Mouse (Mus musculus) limb, embryonic 15.5 days (tissue): ENCODE measurements around the gene Rcor2. TPM values are rescaled to one million over a fixed set of nuclear protein-coding genes. Genes with fewer than 3 reads are reported as not detected.

Experiments
- ATAC-seq: fragments of 200-750 bp; cut with Nextera tagmentation; 2 replicates; pipeline ENCODE4 v1.8.0; 2017; ENCODE audit warnings: low read depth, moderate TSS enrichment; ENCODE audit not compliant: insufficient number of reproducible peaks, low FRiP score, low TSS enrichment
- H3K27ac ChIP-seq: fragments of 300-500 bp; sonication (generic); 2 replicates; pipeline ENCODE4 v1.5.1; 2015; ENCODE audit warnings: moderate library complexity, mild to moderate bottlenecking, inconsistent platforms
- H3K27me3 ChIP-seq: fragments of 300-500 bp; sonication (generic); 2 replicates; pipeline ENCODE4 v1.6.1; 2015; ENCODE audit warnings: inconsistent platforms
- H3K36me3 ChIP-seq: fragments of 300-500 bp; sonication (generic); 2 replicates; pipeline ENCODE4 v1.6.1; 2015; ENCODE audit warnings: inconsistent platforms
- H3K4me1 ChIP-seq: fragments of 300-500 bp; sonication (generic); 2 replicates; pipeline ENCODE4 v1.6.1; 2015; ENCODE audit warnings: inconsistent platforms
- H3K4me2 ChIP-seq: fragments of 300-500 bp; sonication (generic); 2 replicates; pipeline ENCODE4 v1.6.1; 2015; ENCODE audit warnings: mild to moderate bottlenecking, inconsistent platforms
- H3K4me3 ChIP-seq: fragments of 300-500 bp; sonication (generic); 2 replicates; pipeline ENCODE4 v1.5.1; 2015; ENCODE audit warnings: mild to moderate bottlenecking, inconsistent platforms
- H3K9ac ChIP-seq: fragments of 300-500 bp; sonication (generic); 2 replicates; pipeline ENCODE4 v1.6.1; 2015; ENCODE audit warnings: inconsistent platforms
- H3K9me3 ChIP-seq: fragments of 300-500 bp; sonication (generic); 2 replicates; pipeline ENCODE4 v1.6.1; 2016; ENCODE audit warnings: inconsistent platforms
- WGBS: fragments of 180-500 bp; shearing (Covaris S2); methylation state at CpG from one replicate; pipeline ENCODE4 v1.1.7; 2015; 5-methylcytosine and 5-hydroxymethylcytosine counted together
- polyA plus RNA-seq: library from polyadenylated mRNA; unstranded; fragments of >200 nt; fragmentation: Nextera tagmentation; extraction: Ambion mirVana; gene quantifications from 2 replicates; pipeline ENCODE4 v1.2.1, GENCODE M21; 2015

The Rcor2 gene
- polyA plus RNA-seq, 1 experiment from 2014 or later: 16.9 TPM

DNA sequence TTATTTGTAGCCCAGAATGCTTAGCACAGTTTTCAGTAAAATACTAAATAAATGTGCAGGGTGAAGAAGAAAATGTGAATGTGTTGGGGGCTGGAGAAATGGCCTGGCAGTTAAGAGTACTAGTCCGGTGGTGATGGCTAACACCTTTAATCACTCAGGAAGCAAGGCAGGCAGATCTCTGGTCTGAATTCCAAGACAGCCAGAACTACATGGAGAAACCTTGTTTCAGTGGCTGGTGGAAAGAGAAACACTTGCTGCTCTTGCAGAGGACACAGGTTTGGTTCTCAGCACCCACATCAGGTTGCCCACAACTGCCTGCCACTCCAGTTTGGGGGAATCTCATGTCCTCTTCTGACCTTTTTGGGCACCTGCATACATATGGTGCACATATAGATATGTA, 33.0 kb downstream of the Rcor2 start:
- 97% methylated on average over 1 of the region's 1 CpGs for WGBS

DNA sequence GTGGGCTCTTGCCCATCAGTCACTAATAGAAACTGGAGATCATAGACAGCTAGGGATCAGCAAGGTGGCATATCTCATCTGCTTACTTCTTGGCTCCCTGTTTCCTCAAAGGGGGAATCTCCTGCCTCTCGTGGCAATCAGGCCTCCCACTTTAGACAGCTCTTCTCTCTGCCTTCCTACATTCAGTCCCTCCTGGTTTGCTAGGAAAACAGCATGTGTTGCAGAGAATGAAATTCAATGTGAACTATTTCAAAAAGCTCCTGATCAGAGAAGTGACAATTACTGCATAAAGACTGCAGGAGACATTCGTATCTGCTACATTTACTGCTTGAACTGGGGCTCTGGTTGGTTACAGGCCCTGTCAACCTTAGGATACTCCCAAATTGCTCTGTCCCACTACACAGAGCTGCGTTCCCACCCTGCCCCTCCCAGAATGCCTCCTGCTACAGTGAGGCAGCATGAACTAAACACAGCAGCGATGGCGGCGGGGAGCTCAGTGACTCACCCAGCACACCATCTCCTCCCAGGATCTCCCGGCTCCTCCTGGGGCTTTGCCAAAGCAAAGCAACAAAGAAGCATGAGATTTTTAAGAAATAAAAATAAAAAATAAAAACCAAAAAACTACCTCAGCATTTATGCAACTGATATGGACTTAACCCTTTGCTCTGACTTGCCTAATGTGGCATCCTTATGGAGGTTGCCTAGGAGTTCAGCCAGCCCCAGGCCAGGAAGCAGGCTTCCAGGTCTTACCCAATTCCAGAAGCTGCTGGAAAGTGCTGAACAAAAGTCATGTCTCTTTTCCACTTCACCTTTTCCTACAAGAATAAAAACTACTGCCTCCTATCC, 34.7 kb downstream of the Rcor2 start:
- Histone ChIP-seq H3K4me1 (peaks cover 15% of the 10 kb centered on the region), H3K4me2 (no peak overlapping the region), H3K4me3 (no peak overlapping the region), H3K9ac (no peak overlapping the region), H3K9me3 (no peaks in the 10 kb centered on the region), H3K36me3 (0 out of 2 replicates have a peak, but pooled peaks cover 8% of the 10 kb centered on the region), H3K27me3 (no peaks in the 10 kb centered on the region), H3K27ac (peak overlapping the region; percentile 57; the same call in 1 of the 2 replicates)
- WGBS: 67% methylated on average over 7 of the region's 7 CpGs
- ATAC-seq: no peak

More for the DNA sequence above, 33.0 kb downstream of the Rcor2 start:
- Histone ChIP-seq H3K36me3 (0 out of 2 replicates have a peak, but pooled peaks cover 8% of the 10 kb centered on the region), H3K9me3 (no peaks in the 10 kb centered on the region), H3K27ac (no peak overlapping the region), H3K4me2 (no peak overlapping the region), H3K4me1 (peaks cover 18% of the 10 kb centered on the region), H3K27me3 (no peaks in the 10 kb centered on the region), H3K4me3 (no peak overlapping the region), H3K9ac (no peak overlapping the region)
- no peak for ATAC-seq

DNA sequence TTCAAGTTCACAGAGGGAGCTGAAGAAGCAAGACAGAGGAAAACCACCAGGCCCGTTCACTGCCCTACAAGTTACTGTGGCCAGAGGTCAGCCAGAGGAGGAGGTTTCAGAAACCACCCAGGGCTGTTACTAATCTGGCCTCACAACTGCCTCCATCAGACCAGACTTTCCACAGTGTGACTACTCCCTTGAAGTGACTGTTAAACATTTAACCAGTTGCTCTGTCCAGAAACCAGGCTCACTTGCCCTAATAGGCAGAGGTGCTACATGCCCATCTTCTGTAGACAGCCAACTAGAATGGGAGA, 35.3 kb downstream of the Rcor2 start:
- no peak for ATAC-seq
- Histone ChIP-seq H3K27ac (peak overlapping the region; percentile 57; the same call in 1 of the 2 replicates), H3K36me3 (0 out of 2 replicates have a peak, but pooled peaks cover 8% of the 10 kb centered on the region), H3K27me3 (no peaks in the 10 kb centered on the region), H3K4me2 (no peak overlapping the region), H3K9me3 (no peaks in the 10 kb centered on the region), H3K9ac (no peak overlapping the region; the same call in 1 of the 2 replicates), H3K4me3 (no peak overlapping the region), H3K4me1 (peaks cover 21% of the 10 kb centered on the region)
- WGBS: 88% methylated on average over 1 of the region's 1 CpGs

DNA sequence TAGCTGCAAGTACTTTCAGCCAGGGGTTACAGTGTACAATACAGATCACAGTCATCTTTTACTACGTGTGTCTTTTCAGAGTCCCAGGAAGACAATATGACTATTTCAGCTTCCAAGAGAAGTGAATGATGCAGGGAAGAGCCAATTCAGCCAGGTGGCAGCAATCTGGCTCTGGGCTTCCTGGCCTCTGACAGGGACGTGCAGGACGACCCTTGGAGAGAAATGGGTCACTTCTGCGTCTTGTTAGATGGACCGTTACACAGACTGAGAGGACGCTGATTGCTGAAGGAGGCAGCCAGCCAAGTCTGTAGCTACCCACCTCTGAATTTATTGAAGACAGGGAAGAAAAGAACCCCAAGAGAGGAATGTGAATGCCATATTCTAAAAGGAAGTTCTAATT, 36.7 kb downstream of the Rcor2 start:
- Histone ChIP-seq H3K27ac (peak overlapping the region; percentile 18; the same call in 1 of the 2 replicates), H3K9me3 (no peaks in the 10 kb centered on the region), H3K4me2 (no peak overlapping the region), H3K4me1 (peaks cover 35% of the 10 kb centered on the region), H3K27me3 (no peaks in the 10 kb centered on the region), H3K36me3 (0 out of 2 replicates have a peak, but pooled peaks cover 7% of the 10 kb centered on the region), H3K4me3 (no peak overlapping the region), H3K9ac (no peak overlapping the region)
- 65% methylated on average over 6 of the region's 6 CpGs for WGBS
- ATAC-seq: no peak

DNA sequence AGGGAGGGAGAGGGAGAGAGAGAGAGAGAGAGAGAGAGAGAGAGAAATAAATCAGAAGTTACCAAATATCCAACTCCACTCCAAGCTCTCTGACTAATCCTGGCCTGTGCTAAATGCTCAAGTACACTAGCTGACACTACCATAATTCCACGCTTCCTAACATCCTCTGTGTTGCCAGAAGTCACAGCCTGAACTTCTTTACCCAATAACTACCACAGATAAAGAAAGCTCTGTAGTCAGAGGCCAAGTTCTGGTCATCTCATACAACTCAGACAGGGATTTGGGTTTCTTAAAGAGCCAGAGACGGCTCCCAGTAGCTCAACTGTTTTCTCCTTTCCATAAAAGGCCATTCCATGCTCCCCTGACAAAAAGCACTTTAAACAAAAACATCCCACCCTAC, 37.7 kb downstream of the Rcor2 start:
- 58% methylated on average over 2 of the region's 2 CpGs for WGBS
- H3K27me3 ChIP-seq: no peaks in the 10 kb centered on the region

DNA sequence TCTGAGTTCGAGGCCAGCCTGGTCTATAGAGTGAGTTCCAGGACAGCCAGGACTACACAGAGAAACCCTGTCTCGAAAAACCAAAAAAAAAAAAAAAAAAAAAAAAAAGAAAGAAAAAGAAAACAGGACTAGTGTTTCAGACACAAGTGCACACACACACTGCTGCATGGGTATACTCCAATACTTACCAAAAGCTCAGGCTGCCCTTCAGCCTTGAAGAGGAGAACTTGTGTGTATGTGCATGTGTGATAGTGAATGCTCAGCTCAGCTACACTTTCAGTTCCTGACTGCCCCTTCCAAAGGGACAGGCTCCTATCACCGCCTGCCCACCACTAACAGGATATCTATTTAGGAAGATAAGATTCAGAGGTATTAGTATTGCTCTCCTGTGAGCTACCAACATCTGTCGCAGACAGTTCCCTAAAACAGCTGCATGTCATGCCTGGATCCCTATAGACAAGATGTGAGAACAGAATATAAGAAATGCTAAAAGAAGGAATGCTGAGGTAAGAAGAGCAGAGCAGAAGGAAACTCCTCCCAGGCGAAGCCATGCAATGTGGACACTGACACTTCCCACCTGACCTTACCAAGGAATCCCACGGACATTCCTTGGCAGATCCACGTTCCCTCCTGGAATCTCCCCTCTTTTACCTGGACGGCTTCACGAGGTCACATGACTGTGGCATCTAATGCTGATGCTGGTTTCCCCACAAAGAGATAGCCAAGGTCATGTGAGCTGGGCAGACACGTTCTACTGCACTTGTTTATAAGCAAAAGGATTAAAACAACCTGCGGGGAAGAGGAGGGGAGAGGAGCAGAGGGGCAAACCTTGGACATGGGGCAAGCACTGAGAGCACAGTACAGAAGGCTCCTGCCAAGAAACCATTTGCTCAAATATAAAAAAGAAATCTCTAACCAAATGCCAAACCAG, 38.5 kb downstream of the Rcor2 start:
- no peaks in the 10 kb centered on the region for H3K27me3 ChIP-seq
- H3K9me3 ChIP-seq: no peaks in the 10 kb centered on the region
- no peak overlapping the region for H3K4me3 ChIP-seq
- WGBS: 79% methylated on average over 11 of the region's 11 CpGs
- no peaks in the 10 kb centered on the region for H3K36me3 ChIP-seq
- no peak overlapping the region for H3K27ac ChIP-seq
- no peak for ATAC-seq
- no peak overlapping the region for H3K9ac ChIP-seq
- no peak overlapping the region for H3K4me2 ChIP-seq
- H3K4me1 ChIP-seq: peaks cover 51% of the 10 kb centered on the region

More for the DNA sequence above, 37.7 kb downstream of the Rcor2 start:
- Histone ChIP-seq H3K27ac (no peak overlapping the region), H3K4me3 (no peak overlapping the region), H3K4me1 (peaks cover 43% of the 10 kb centered on the region), H3K9ac (no peak overlapping the region), H3K9me3 (no peaks in the 10 kb centered on the region), H3K36me3 (no peaks in the 10 kb centered on the region), H3K4me2 (no peak overlapping the region)
- no peak for ATAC-seq

DNA sequence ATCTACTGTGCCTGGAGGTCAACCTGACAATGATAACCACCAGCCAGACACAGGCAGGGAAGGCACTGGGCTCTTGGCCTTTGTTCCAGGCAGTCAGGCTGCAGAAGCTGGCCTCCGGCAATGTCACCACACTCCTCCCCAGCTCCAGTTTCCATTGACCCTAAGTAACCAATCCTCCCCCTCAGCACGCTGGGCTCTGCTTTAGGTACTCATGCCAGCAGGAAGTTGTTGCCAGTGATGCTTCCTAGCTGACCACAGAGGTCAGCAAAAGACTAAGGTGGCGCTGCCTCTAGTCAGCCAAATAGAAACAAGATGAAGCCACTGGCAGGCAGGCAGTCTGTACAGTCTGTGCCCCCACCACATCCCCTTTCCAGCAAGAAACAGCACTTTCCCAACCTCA, 39.8 kb downstream of the Rcor2 start:
- no peak overlapping the region for H3K9ac ChIP-seq
- no peak overlapping the region for H3K4me3 ChIP-seq
- peaks cover 63% of the 10 kb centered on the region for H3K4me1 ChIP-seq
- no peaks in the 10 kb centered on the region for H3K9me3 ChIP-seq
- no peaks in the 10 kb centered on the region for H3K27me3 ChIP-seq
- no peak overlapping the region for H3K27ac ChIP-seq
- no peak overlapping the region for H3K4me2 ChIP-seq
- H3K36me3 ChIP-seq: no peaks in the 10 kb centered on the region
- WGBS: 75% methylated on average over 3 of the region's 3 CpGs
- no peak for ATAC-seq

DNA sequence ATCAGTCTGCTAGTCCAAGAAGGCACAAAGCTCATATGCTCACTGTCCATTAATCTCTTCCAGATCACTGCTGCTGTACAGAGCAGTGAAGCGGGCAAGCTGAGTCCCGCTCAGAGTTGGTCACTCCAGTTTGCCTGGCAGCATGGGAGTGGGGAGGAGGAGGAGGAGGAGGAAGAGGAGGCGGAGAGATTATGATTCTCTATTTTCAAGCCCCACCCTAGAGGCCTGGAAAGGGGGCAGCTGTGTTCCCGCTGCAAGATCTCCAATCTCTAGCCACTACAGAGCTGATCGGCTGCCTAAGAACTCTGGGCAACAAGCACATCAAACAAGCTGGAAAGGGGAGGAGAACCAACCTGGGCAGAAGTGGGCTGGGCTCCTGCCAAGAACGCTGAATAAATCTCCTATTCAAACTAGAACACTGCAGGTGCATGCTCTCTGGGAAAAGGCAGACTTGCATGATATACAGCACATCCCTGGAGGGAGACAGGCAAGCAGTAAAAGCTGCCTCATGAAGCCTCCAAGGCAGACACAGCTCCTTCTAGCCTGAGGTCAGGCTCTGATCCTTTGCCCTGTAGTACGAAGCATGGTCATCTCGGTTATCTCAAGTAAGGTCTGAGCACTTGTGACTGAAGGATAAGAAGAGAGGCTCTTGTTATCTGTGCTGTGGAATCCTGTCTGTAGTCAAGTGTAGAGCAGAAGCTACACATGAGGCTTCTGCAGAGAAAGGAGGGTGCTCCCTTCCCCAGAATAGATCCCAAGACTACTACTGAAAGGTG, 41.1 kb downstream of the Rcor2 start:
- no peak; the same call in 1 of the 2 replicates for ATAC-seq
- no peaks in the 10 kb centered on the region for H3K36me3 ChIP-seq

DNA sequence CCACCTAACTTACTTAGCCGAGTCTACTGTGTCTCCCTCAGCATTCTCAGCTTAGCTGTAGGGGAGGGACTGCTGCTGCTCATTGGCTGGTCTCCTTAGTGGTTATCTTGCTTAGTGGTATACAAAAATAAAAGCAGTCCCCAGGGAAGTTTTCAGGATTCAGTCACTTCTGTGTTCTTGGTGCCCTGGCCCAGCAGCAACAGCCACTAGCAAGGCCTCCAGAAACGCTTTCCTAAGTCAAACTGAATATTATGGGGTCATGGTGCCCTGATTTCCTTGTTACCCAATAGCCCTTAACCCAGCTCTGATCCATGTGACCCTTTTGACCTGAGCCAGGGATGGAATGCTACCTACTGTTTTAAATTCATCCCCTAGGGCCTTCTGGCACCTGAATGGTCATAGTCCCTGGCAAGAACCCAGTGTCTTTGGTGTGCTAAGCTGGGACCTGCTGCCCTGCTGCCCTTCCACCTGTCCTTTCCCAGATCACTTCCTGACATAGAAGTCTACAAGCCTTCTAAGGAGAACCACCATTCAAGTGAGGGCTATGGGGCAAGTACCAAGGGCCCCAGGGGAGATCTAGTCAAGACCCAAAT, 42.7 kb downstream of the Rcor2 start:
- H3K4me2 ChIP-seq: no peak overlapping the region
- no peaks in the 10 kb centered on the region for H3K27me3 ChIP-seq
- H3K4me3 ChIP-seq: no peak overlapping the region
- no peak for ATAC-seq
- H3K9ac ChIP-seq: 0 out of 2 replicates have a peak overlapping the region, but pooled peaks have one; percentile 4
- WGBS: 67% methylated on average over 2 of the region's 2 CpGs
- no peaks in the 10 kb centered on the region for H3K36me3 ChIP-seq
- no peaks in the 10 kb centered on the region for H3K9me3 ChIP-seq
- H3K4me1 ChIP-seq: peaks cover 61% of the 10 kb centered on the region
- H3K27ac ChIP-seq: peak overlapping the region; percentile 83

More for the DNA sequence above, 41.1 kb downstream of the Rcor2 start:
- WGBS: 50% methylated on average over 8 of the region's 8 CpGs
- no peaks in the 10 kb centered on the region for H3K9me3 ChIP-seq
- no peak overlapping the region for H3K9ac ChIP-seq
- H3K27ac ChIP-seq: peak overlapping the region; percentile 58
- 0 out of 2 replicates have a peak overlapping the region, but pooled peaks have one; percentile 3 for H3K4me2 ChIP-seq
- no peak overlapping the region for H3K4me3 ChIP-seq
- H3K27me3 ChIP-seq: no peaks in the 10 kb centered on the region
- H3K4me1 ChIP-seq: peaks cover 59% of the 10 kb centered on the region

DNA sequence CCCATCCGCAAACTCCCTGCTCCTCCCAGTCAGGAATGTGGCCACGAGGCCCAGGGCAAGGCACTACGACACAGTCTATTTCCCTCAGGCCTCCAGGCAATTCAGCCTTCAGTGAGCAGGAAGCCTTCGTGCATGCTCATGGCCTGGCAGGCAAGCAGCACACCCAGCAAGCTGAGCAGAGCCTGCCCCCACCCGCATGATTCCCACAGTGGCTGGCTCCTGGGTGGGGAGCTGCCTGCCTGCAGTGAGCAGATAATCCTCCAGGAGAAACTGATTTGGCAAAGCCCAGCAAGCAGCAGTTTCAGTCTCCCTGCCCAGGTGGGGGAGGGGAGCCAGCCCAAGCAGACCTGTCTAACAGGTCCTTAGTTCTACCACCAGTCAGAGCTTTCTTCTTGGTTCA, 43.6 kb downstream of the Rcor2 start:
- WGBS: 14% methylated on average over 5 of the region's 5 CpGs
- ATAC-seq: peak; percentile 49
- Histone ChIP-seq H3K4me3 (no peak overlapping the region), H3K4me1 (peaks cover 59% of the 10 kb centered on the region), H3K27ac (peak overlapping the region; percentile 83), H3K36me3 (no peaks in the 10 kb centered on the region), H3K9me3 (no peaks in the 10 kb centered on the region), H3K27me3 (no peaks in the 10 kb centered on the region), H3K9ac (0 out of 2 replicates have a peak overlapping the region, but pooled peaks have one; percentile 1), H3K4me2 (no peak overlapping the region)

DNA sequence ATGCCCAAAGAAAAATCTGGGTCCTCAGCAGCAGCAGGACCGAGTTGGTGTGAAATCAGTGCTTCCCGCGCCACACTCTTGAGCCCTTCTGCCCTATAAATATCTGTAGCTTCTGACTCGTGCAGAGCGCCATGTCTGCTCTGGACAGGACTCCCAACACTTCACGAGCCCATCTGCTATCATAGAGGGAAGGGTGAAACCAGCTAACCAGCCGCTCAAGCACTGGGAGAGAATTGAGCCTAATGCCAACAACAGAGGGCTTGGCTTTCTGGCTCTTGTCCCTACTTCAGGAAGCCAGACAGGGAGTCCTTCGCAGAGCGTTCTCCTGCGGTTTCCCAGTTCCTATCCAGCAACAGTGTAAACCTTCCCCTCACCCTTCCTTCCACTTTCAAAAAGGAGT, 44.2 kb downstream of the Rcor2 start:
- Histone ChIP-seq H3K27ac (peak overlapping the region; percentile 83), H3K9ac (no peak overlapping the region), H3K4me1 (peaks cover 56% of the 10 kb centered on the region), H3K4me2 (0 out of 2 replicates have a peak overlapping the region, but pooled peaks have one; percentile 19), H3K4me3 (no peak overlapping the region), H3K27me3 (no peaks in the 10 kb centered on the region), H3K9me3 (no peaks in the 10 kb centered on the region), H3K36me3 (no peaks in the 10 kb centered on the region)
- no peak for ATAC-seq
- WGBS: 35% methylated on average over 10 of the region's 10 CpGs
